Mouse (Mus musculus) skeletal muscle tissue, adult 2 months (tissue): ENCODE measurements at regions not wholly inside any gene's neighbourhood (a gene's known extent, or its start where the extent isn't known, plus 50 kb on each side); places are given as distances from the start of the nearest gene placed in this dataset.

Experiments used
- DNase-seq: peaks from one replicate; pipeline ENCODE4 v3.0.0-alpha.2; 2012; ENCODE audit warnings: low read depth, low spot score

- DNase-seq, result peak; percentile 16
Measured at GRCm38 (mm10) chr10:24493392-24493791, 101.8 kb upstream of the Ccn2 start.

DNA sequence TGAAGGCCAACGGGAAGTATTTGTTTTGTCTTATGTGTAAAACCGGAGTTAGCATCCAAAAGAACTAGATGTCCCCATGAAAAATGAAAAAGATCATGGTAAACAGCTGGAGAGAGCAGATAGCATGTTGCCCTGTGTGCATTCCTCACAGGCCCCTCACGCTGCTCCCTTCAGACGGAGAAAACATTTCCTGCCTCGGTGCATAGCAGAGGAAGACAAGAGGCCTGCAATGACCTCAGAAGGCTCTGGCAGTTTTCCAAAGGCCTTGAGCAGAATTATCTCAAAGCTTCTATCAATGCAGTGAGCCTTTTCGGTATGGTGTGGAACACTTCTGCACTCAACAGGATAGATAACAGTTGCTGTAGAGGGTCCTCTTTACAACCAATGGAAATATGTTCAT, 101.3 kb upstream of the Ccn2 start:
- DNase-seq, result peak; percentile 49

DNA sequence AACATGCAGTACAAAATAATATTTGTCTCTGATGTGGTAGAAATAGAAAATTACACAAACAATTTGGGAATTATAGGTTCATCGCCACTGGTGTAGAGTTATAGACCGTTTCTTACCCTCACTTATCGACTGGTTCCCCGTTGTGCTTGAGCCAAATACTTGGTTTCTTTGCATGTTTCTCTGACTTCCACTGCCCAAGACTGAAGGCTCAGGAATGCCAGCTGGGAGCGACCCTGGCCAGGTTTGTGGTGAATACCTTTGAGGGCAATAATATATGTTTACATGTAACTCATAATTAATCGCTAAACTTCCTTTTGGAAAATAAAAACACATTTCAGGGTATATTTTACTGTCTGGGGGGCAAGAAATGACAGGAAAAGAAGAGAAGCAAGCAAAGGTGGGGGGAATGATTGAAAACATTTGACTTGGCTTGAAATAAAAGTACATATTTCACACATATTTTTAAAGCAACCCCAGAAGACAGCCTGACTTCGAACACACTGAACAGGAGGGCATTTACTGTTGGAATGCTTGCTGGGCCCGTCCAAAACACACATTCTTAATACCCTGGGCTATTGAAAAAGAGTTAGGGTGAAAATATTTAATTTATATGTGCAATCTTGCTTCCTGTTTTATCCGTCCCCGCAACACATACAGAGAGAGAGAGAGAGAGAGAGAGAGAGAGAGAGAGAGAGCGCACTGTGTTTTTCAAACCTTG, 75.3 kb upstream of the Ccn2 start:
- no peak for DNase-seq

- DNase-seq, result no peak
Measured at GRCm38 (mm10) chr10:24520515-24520914, 74.7 kb upstream of the Ccn2 start.

- no peak for DNase-seq
Measured at GRCm38 (mm10) chr10:24532776-24533175, 62.5 kb upstream of the Ccn2 start.

GRCm38 (mm10) chr10:24534901-24535300, 60.3 kb upstream of the Ccn2 start:
- DNase-seq, result no peak

DNA sequence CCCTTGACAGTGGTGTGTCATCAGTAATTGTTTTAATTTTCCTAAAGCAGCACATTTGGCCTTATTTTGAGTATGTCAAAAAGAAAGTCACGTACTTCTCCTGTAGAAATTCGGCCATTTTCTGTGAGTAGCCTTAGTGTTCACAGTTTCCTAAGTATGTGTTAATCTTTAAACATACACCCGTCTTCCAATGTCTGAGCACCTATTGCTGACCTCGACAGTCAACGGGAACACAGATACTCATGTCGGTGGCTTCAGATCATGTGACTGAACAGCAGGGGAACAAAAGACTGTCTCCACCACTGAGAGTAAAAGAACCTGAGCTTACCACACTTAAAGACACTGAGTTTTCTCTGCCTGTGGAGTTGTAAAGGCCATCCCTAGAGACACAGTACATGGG, 59.8 kb upstream of the Ccn2 start:
- DNase-seq, result no peak

DNA sequence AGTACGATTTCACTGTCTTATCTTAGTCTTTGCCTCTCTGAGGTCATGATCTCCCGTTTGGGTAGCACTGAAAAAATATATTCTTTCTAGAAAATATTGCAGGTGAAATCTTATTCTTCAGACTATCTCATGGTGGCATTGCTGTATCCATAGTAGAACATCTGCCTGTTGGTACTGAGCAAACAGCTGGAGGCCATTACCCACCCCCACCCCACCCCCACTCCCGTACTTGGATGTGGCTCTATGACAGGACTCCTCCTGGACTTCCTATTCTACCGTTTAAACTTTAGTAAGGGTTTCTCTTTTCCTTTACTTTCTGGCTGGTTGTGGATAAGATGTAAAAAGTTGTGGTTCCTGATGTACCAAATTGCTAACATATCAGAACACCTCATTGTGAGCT, 53.3 kb upstream of the Ccn2 start:
- no peak for DNase-seq
